Mouse (Mus musculus): Measurements from ENCODE around the gene Lsm11. TPM values are rescaled to one million over a fixed set of nuclear protein-coding genes. Genes with fewer than 3 reads are reported as not detected.

Lsm11 gene
- 4.4 TPM for polyA plus RNA-seq (2014; fragmentation: Illumina TruSeq; extraction: RNeasy Lipid Tissue Mini Kit (QIAGEN cat#74804); ENCODE audit: low read depth, low replicate concordance)

GRCm38 (mm10) chr11:45944643-45945156, at the start of gene Lsm11:
Gene Lsm11, minus strand, starts transcription at chr11:45944935.

GRCm38 (mm10) chr11:45979946-45980892, 35.5 kb upstream of the Lsm11 start, which contains the start of gene Sox30:
Gene Sox30, plus strand, starts transcription at chr11:45980310.

GRCm38 (mm10) chr11:45955127-45955627, 10.4 kb upstream of the Lsm11 start, which contains the start of gene Thg1l:
Gene Thg1l, minus strand, starts transcription at chr11:45955494.

Other genes starting within 250 kb of the Lsm11 start
- gene Clint1, start 92.9 kb downstream of the Lsm11 start, polyA plus RNA-seq (2014; fragmentation: Illumina TruSeq; extraction: RNeasy Lipid Tissue Mini Kit (QIAGEN cat#74804); ENCODE audit: low read depth, low replicate concordance), result 221 TPM
- gene Thg1l, start 10.6 kb upstream of the Lsm11 start, polyA plus RNA-seq (2014; fragmentation: Illumina TruSeq; extraction: RNeasy Lipid Tissue Mini Kit (QIAGEN cat#74804); ENCODE audit: low read depth, low replicate concordance), result 6.7 TPM
- not detected for gene Sox30, start 35.4 kb upstream of the Lsm11 start, polyA plus RNA-seq (2014; fragmentation: Illumina TruSeq; extraction: RNeasy Lipid Tissue Mini Kit (QIAGEN cat#74804); ENCODE audit: low read depth, low replicate concordance)
- 2.2 TPM for gene Gm12166, start 107.4 kb upstream of the Lsm11 start, polyA plus RNA-seq (2014; fragmentation: Illumina TruSeq; extraction: RNeasy Lipid Tissue Mini Kit (QIAGEN cat#74804); ENCODE audit: low read depth, low replicate concordance)
- 13.5 TPM for gene Adam19, start 111.1 kb upstream of the Lsm11 start, polyA plus RNA-seq (2014; fragmentation: Illumina TruSeq; extraction: RNeasy Lipid Tissue Mini Kit (QIAGEN cat#74804); ENCODE audit: low read depth, low replicate concordance)
- gene Nipal4, start 221.6 kb upstream of the Lsm11 start, polyA plus RNA-seq (2014; fragmentation: Illumina TruSeq; extraction: RNeasy Lipid Tissue Mini Kit (QIAGEN cat#74804); ENCODE audit: low read depth, low replicate concordance), result 1.5 TPM

Measured in sigmoid colon, adult 10 weeks (tissue).